Mouse (Mus musculus) megakaryocyte-erythroid progenitor cell, adult 5-6 weeks (primary cell): ENCODE data around the gene Mad2l1bp. TPM values are rescaled to one million over a fixed set of nuclear protein-coding genes. Genes with fewer than 3 reads are reported as not detected.

Experiments
- ATAC-seq: replicated peaks from 2 replicates; pipeline ENCODE4 v1.8.0; 2016; ENCODE audit warnings: mild to moderate bottlenecking, inconsistent platforms; ENCODE audit not compliant: severe bottlenecking, poor library complexity, low FRiP score, low TSS enrichment
- total RNA-seq, 2 experiments: library from RNA; stranded (forward) in 1 of 2; stranded (reverse) in 1 of 2; fragments of 200-1000, 215-1000 nt in 1 of 2; fragments of >200 nt in 1 of 2; fragmentation: Nextera tagmentation in 1 of 2; gene quantifications; 2 replicates each; pipeline ENCODE4 v1.2.3; 2014 to 2017

The Mad2l1bp gene
- total RNA-seq, 2 experiments from 2014 or later = 9.7 to 15.4 TPM

DNA sequence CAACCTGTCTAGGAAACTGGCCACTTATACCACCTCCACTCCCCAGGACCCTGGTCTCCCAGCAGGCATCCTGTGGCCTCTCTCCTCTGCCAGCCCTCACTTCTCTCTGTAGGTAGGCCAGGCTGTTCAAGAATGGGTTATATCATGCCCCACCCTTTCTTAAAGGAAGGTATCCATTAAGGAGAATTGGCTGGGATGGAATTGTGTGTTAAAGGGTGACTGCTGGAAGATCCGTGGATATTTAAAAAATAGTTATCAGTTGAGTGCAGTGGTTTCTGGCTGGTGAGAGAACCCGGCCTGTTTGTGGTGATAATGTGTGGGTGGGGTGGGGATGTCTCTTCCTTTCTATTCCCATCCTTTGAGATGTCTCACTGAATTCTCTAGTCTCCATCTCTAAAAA, 5.9 kb upstream of the Mad2l1bp start:
- peak; percentile 29 for ATAC-seq

DNA sequence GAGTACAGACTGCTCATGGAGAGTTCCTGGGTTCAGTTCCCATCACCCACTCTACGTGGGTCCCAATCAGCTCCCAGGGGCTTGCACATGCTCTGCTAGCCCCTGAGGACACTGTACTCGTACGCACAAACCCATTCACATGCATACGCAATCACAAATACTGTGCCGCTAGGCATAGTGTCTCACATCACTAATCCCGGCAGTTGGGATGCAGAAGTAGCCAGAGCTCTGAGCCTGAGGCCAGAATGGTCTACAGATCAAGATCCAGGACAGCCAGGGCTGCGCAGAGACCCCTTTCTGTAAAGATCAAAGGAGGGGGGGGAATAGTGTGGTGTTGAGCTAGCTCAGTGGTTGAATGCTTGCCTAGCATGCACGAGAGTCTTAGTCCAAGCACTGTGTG, 3.8 kb upstream of the Mad2l1bp start:
- ATAC-seq = no peak

DNA sequence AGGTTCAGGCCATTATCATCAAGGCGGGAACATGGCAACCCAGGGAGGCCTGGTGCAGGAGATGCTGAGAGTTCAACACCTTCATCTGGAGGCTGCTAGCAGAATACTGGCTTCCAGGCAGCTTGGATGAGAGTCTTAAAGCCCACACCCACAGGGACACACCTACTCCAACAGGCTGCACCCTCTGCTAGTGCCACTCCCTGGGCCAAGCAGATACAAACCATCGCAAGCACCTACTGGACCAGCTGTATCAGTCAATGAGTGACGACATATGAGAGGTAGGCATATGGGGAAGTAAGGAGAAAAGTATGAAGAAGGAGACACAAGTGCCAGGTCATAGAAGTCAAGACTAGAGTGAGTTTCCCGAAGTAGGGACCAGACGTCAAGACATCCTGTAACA, 3.3 kb upstream of the Mad2l1bp start:
- ATAC-seq = no peak

DNA sequence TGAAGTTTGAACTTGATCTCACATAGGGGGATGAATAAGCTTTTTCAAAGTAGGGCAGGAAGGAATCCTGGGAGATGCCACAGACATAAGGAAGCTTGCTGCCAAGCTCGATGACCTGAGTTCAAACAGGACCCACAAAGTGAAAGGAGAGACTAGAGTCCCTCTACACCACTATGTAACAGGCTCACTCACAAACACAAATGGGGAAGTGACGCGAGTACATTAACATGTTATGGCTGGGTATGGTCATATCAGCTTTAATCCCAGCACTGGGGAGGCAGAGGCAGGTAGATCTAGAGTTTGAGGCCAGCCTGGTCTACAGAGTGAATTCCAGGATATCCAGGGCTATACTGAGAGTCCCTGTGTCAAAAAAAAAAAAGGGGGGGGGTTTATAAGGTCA, 983 bp upstream of the Mad2l1bp start:
- ATAC-seq = no peak

DNA sequence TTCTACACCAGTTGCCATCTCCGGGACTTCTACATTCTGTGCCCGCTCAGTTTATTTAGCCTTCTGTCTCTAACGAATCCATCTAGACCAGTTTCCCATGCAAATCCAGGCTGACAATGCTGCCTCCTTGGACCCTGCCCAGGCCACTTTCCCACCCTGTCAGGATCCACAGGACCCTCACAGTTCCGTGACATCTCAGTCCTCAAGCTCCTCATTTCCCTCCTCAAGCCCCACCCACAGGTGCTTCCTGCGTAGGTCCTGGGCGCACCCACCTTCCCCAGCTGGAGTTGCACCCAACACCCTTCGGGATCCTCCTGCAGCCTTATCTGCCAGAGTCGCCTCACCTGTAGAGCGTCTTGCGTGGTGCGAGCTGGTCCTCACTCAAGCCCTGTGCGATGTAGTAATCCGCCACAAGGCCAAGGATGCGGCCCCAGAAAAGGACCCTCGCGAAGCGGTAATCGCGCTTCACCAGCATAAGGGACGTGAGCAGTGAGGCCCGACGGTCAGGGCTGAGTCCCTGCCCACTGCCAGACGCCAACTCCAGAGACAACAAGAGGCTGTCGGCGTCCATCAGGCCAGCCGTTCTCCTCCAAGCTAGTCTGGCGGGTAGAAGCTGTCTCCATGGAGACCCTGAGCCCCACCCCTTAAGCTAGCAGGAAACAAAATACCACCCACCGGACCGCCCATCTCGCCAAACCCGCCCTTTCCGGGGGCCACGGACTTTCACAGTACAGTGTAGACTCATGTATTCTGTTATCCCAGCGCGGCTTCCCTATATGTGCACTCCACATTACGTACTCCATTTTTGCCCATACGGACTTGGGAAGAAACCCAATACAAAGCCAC, 9.6 kb downstream of the Mad2l1bp start, which contains the start of gene Rsph9:
TSS of gene Rsph9 (minus strand) at position 639 of the 846 bp plus-strand sequence.
- ATAC-seq = peak; percentile 92

DNA sequence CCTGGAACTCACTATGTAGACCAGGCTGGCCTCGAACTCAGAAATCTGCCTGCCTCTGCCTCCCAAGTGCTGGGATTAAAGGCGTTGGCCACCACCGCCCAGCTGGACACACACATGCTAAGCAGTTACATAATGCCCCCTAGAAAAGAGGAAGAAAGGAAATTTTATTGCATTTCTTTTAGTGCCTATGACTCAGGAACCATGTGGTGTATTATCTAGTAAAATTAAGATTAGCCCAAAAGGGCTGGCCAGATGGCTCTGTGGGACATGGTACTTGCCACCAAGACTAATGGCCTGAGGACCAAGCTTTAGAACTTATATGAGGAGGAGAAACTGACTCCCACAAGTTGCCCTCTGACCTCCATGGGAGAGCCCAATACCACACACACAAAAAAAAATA, 13.5 kb downstream of the Mad2l1bp start:
- ATAC-seq = no peak

DNA sequence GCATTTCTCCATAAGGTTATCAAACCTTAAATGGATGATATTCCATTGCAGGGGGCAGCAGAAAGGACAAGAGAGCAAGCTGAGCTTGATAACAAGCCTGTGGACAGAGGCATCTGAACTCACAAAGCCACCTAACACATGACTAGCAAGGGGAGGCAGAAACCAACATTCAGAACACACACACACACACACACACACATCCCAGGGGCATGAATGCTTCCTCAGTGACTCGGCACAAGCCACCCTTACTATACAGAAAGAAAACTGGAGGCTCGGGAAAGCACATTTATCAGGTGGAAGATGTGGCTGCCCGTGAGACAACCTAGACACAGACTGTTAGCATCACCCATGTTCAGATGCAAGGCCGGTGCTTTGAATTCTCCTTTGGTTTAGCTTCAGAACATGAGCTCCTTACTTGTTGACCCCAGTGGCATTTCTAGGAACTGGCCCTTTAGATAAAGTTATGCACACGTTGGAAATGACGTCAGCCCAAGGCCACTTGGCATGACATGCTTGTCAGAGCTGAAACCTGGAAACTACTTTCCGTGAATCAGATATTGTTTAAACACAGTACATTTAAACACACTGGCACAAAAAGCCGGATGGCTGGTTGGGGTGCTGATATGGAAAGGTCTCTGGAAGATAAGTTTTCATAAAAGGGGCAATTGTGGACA, 14.7 kb downstream of the Mad2l1bp start:
- peak; percentile 64 for ATAC-seq

DNA sequence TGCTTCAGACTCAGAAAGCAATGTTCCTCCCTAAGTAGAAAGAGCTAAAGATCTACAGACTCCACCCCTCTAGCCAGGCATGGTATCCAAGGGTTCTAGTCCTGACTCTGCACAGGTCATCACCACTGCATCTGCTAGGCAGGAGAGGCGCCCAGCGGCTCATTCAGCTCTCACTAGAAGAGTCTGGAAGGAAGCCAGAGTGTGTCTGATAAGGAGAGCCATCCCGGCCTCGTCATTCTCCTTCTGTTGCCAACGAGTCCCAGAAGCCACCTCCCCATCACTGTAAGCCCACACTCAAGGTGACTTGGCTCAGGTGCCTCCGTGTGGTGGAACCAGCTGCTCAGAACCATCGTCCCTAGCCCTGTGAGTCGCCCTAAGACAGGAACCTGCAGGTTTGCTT, 20.5 kb downstream of the Mad2l1bp start:
- ATAC-seq = peak; percentile 62

DNA sequence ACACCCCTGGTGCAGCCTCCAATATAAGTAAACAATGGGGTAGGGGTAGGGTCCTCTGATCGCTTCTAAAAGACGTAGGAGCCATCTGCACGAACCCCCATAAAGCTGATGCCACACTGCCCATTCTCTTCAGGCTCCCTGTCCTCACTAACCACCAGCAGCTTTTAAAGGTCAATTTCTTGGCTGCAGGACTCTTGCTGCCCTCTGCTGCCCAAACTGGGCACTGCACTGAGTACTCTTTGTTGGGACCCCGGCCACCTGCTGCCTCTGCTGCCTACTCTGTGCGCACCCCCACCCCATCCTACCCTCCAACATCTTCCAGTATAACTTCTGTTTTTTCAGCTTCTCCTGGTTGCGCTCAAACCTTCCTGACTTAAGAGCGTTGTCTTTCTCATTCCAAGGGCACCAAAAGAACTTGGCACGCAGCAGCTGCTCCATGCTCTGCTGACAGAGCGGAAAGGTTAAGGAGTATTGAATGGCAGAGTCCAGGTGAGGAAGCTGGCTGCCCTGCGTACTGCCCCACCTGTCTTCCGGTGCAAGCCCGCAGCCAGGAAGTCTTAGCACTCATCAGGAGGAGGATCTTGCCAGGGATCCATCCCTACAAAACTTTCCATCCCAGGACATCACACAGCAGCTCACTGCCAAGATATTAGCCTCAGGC, 21.2 kb downstream of the Mad2l1bp start:
- peak; percentile 55; the same call in 1 of the 2 replicates for ATAC-seq

DNA sequence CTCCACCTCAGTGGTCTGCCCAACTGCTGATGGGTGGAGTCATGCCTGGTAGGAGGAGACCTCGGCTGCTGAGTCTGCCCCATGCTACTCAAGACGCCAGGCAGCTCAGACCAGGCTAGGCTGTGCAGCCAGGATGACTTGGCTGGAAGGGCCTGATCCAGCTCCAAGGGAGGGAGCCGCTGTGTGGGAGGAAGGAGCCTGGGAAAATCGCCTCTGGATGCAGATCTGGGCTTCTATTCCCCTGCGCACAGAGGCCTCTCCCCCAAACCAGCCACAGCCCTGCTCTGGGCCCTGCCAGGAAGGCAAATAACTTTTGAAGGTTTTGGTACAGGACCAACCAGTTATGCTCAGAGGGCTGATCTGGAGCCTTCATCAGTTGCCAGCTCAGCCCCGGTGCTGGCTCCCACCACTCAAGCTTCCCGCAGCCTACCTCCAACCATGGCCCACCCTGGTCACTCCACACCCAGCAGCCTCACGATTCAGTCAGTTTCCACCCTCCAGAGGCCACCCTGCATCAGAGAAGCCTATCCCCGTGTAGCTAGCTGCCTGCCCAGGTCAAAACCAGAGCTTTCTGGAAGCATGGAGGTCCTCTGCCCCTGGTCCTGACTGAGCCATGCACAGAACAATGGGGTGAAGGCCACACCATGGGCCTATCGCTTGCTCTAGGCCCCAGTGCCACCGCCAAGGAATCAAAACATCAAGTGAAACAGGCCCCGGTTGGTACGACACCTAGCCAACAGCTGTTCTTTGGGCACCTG, 23.4 kb downstream of the Mad2l1bp start:
- ATAC-seq = no peak

DNA sequence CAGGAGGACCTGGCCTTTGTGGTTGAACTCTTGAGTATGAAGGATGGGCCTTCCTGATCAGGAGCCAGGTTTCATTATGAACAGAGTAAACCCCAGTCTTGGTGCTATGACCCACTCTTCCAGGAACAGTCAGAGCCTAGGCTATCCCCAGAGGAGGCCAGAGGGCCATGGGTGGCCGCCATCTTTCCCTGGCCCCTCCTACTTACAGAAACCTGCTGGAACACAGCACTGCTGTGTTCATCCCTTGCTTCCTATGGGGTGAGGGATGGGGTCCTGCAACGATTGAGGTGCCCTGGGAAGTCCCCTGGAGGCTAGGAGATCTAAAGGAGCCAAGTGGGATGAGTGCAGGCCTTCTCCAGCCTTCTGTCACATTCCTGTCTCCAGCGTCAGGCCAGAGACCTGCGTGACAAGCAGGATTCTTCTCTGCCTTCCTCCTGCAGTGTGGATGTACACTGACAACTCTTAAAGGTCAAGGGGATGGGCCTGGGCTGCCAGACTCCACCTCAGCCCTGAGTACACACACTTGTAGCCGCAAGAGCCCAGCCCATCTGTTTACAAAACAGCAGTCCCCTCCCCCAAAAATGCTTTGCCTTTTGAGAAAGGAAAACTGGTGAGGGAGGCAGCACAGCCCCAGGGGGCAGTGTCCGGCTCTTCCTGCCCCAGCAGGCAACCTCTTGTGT, 25.4 kb downstream of the Mad2l1bp start:
- no peak for ATAC-seq

DNA sequence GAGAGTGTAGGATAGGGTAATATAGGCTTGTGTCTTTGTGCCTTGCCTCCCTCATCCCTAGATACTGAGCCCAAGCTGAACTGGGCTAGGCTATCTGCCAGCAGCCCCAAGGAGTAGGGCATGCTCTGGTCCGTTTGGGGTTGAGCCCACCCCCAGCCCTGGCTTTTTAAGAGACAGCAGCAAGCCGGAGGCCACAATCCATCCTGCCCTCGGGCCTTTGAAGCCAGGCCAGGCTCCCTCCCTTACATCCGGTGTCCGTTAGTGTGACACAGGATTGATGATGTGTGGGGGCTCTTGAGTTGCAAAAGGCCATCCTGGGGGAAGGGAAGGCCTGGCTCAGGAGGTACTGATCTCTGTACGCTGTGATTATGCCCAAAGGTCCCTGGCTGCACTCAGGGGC, 26.7 kb downstream of the Mad2l1bp start:
- no peak for ATAC-seq

DNA sequence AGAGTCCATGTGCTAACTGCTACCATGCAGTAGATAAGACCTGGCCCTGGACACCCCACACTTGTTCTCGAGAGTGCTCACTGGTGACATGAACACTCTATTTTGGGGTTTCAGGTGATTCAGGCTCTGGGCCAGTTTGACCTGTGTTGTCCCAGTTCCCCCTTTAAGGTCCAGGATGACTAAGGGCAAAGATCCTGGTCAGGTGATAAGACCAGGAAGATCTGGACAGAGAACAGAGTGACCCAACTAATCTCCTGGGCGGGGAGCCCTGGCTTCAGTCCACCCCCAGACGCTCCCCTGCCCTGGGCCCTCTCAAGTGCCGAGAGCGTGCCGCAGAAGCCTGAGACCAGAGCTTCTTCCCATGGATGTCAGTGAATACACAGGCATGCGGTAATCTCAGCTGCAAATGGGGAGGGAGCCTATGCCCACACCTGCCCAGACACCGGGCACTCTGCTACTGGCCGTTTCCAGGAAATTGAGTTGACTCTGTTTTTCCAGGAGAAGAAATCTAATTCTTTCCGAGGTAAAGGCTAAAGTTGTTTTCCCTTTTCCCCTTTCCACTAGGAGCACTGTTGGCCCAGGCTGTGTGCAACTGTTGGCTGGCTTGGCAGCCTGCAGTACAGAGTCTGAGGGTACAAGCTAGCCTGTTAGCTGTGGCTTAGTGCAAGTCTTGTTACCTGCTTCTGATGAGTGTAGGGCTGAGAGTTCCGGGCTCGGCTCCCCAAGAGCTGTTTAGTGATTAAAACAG, 29.2 kb downstream of the Mad2l1bp start:
- no peak for ATAC-seq

DNA sequence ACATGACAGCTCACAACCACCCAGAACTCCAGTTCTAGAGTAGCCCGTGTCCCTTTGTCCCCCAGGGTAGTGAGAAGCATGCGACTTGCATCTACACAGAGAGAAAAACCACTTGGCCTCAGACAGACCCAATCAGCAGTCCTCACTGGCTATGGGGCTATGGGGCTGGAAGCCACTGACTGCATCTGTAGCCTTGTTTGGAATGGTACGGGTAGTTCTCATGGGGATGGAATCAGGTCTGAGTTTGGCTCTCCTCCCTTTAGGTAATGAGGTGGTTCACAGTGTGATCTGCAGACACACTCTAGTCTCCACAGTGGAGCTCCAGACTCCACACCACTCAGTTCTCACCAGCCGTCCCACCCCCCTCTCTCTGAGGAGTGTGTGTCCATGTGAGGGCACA, 30.1 kb downstream of the Mad2l1bp start:
- no peak for ATAC-seq

DNA sequence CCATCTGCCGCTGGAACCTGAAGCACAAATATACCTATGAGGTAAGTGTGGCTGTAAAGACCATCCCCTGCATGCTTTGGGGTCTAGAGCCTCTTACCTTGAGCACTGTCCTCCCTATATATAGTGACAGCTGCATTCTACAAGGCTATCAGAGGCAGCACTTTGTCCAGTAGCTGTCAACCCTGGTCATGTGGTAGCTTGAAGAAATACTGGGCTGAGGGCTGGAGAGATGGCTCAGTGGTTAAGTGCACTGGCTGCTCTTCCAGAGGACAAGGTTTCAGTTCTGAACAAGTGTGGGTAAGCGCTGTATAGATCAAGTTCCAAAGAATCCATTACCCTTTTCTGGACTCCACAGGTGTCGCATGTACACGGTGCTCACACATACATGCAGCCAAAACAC, 30.6 kb downstream of the Mad2l1bp start:
- ATAC-seq = no peak

DNA sequence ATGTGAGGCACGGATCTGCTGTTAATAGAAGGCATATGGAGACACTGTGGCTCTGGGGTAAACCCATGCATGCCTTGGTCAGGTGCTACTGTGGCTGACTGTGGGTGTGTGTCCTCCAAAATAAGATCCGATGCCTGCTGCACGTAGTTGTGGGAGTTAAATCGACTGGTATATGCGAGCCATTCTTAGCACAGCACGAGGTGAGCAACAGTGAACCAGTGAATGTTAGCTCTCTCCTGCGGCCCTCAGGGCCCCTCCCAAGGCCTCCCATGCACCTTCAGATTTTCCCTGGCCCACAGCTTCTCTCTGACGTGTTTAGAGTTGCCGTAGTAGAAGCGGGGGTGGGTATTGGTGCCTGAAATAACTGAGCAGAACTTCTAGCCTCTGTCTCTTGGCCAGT, 33.7 kb downstream of the Mad2l1bp start:
- ATAC-seq = no peak

DNA sequence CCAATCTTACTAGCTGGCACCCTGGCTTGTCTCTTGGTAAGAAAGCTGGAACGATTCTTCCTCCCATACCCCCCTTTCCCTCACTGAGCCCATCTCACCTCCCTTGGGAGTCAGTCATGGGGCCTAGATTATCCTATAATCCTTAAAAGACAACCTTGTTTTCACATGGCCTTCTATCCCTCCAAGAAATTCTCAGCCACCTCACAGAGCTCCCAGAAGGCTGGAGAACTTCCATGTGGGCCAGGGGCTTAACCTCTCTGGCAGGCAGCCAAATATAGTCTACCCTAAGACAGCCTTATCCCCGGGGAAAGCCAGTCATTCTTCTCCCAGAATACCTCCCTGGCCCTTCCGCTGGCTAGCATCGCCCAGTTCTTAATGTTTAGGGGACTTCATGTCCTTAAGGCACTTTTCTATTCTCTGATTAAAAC, 34.9 kb downstream of the Mad2l1bp start:
- no peak for ATAC-seq

DNA sequence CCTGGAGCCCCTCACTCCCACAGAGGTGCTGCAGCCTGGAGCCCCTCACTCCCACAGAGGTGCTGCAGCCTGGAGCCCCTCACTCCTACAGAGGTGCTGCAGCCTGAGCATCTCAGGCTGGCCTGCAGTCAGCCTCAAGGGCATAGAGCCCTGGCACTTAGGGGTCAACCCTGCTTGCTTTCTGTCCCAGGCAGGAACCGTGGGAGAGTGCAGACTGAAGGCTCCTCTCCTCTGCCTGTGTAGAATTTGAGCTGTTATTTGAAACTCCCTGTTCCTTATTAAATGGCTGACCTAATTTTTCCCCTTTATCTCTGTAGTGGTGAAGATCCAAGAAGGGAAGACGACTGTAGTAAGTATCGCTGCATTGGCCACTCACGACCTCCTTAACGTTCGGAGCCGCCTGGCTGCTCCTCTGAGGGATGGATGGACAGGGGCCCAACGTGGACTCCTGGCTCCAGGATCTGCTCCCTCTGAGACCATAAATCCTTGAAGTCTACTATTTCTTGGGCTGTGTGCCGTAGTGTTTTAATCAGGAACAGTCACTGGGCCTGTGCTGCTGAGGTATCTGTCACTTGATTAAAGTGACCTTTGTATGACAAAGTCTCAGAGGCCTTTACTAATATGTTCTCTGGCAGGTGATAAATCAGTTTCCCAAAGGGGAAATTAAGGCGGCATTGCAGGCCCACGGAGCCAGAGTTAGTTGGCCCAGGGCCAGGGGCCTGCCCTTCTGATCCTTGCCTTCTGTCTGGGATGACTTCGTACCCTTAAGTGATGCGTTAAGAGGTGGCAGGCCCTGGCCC, 35.5 kb downstream of the Mad2l1bp start:
- no peak for ATAC-seq
